Mouse (Mus musculus): ENCODE data around the gene Dnase2a.

DNA sequence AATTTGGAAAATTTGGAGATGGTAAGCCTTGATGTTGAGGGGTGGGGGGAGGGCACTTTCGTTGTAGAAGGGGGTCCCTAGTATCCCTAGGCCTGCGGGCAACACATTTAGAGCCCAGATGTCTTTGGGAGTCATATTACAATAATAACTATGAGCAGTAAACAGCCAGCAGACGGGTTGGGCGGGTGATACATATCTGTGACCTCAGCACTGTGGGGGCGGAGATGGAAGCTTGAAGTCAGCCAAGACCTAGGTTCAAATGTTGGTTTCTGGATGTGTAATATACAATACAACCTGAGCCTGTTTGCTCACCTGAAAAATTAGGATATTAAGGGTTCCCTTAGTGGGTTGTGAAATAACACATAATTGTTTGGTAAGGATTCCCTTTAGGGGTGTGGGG, 1.6 kb downstream of the Dnase2a start:
- no peak for TF ChIP-seq CTCF (IDR thresholded peaks at IDR 0.05; ENCODE audit: low read depth, low read length)
- no peak for TF ChIP-seq POLR2A (IDR thresholded peaks at IDR 0.05; ENCODE audit: insufficient read depth, low read length)
- TF ChIP-seq EP300 (IDR thresholded peaks at IDR 0.05; ENCODE audit: insufficient read depth, low read depth, low read length): no peak
